Mouse (Mus musculus) thymus, adult 2 months (tissue): ENCODE data around the gene Pom121l2.

Source experiments
- CTCF ChIP-seq: fragments of 200-500 bp; IDR thresholded peaks from 2 replicates; pipeline ENCODE4 v1.5.1; 2012; ENCODE audit warnings: mild to moderate bottlenecking, control low read depth, low read length, moderate library complexity, borderline replicate concordance; ENCODE audit not compliant: control insufficient read depth, poor library complexity, insufficient read depth; ENCODE audit errors: extremely low read depth
- POLR2A ChIP-seq: fragments of 200-500 bp; IDR thresholded peaks from 2 replicates; pipeline ENCODE4 v1.6.1; 2012; ENCODE audit warnings: mild to moderate bottlenecking, low read length, control low read depth, moderate library complexity; ENCODE audit not compliant: control insufficient read depth, poor library complexity, insufficient read depth; ENCODE audit errors: extremely low read depth

DNA sequence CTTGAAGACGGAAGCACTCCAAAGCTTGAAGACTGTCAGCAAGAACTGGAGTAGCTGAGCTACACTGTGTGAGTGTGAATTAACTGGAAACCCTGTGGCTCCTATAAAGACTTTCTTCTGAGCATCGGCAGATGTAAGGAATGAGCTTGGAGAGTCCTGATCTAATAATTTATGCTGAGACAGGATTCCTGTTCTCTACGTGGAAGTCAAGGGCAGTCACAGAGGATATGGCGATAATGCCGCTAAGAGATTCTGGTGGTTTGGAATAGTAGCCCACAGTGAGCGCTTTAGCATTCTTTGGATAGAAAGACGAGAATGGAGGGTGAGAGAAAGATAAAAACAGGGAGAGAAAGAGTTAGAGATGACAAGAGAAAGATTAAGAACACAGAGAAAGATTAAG lies 26.9 kb downstream of the Pom121l2 start:
- TF ChIP-seq CTCF: no peak
- TF ChIP-seq POLR2A: no peak
